Mouse (Mus musculus) A20 (cell line): ENCODE data around the gene Rpl23.

Experiments used
- DNase-seq: peaks from one replicate; pipeline ENCODE4 v3.0.0-alpha.2; 2011; ENCODE audit warnings: low read depth, low spot score

The Rpl23 gene

GRCm38 (mm10) chr11:97781832-97782563 lies at the start of gene Rpl23:
Gene Rpl23, minus strand, starts transcription at chr11:97782437.
- DNase-seq: peak; percentile 98

- no peak for DNase-seq
Measured at GRCm38 (mm10) chr11:97832001-97832400, 49.8 kb upstream of the Rpl23 start.

GRCm38 (mm10) chr11:97830501-97830900 lies 48.3 kb upstream of the Rpl23 start:
- DNase-seq: no peak

GRCm38 (mm10) chr11:97829913-97830476 lies 47.8 kb upstream of the Rpl23 start:
- DNase-seq: peak; percentile 38

- no peak for DNase-seq
Measured at GRCm38 (mm10) chr11:97829365-97829764, 47.1 kb upstream of the Rpl23 start.

- no peak for DNase-seq
Measured at GRCm38 (mm10) chr11:97827654-97828053, 45.4 kb upstream of the Rpl23 start.

- DNase-seq: no peak
Measured at GRCm38 (mm10) chr11:97826414-97826813, 44.2 kb upstream of the Rpl23 start.

GRCm38 (mm10) chr11:97825971-97826370 lies 43.7 kb upstream of the Rpl23 start:
- DNase-seq: no peak

- no peak for DNase-seq
Measured at GRCm38 (mm10) chr11:97825295-97825694, 43.1 kb upstream of the Rpl23 start.

GRCm38 (mm10) chr11:97824895-97825294 lies 42.7 kb upstream of the Rpl23 start:
- no peak for DNase-seq

GRCm38 (mm10) chr11:97824168-97824567 lies 41.9 kb upstream of the Rpl23 start:
- DNase-seq: no peak

- no peak for DNase-seq
Measured at GRCm38 (mm10) chr11:97822840-97823603, 40.8 kb upstream of the Rpl23 start.

- no peak for DNase-seq
Measured at GRCm38 (mm10) chr11:97821401-97822064, 39.3 kb upstream of the Rpl23 start.

- DNase-seq: no peak
Measured at GRCm38 (mm10) chr11:97820840-97821239, 38.6 kb upstream of the Rpl23 start.

- DNase-seq: no peak
Measured at GRCm38 (mm10) chr11:97819923-97820322, 37.7 kb upstream of the Rpl23 start.

GRCm38 (mm10) chr11:97819102-97819501 lies 36.9 kb upstream of the Rpl23 start:
- no peak for DNase-seq

- no peak for DNase-seq
Measured at GRCm38 (mm10) chr11:97818571-97818970, 36.3 kb upstream of the Rpl23 start.

- DNase-seq: no peak
Measured at GRCm38 (mm10) chr11:97818003-97818402, 35.8 kb upstream of the Rpl23 start.

GRCm38 (mm10) chr11:97817379-97817778 lies 35.1 kb upstream of the Rpl23 start:
- DNase-seq: no peak

GRCm38 (mm10) chr11:97816916-97817315 lies 34.7 kb upstream of the Rpl23 start:
- no peak for DNase-seq

GRCm38 (mm10) chr11:97816176-97816575 lies 33.9 kb upstream of the Rpl23 start:
- DNase-seq: no peak

GRCm38 (mm10) chr11:97815736-97816135 lies 33.5 kb upstream of the Rpl23 start:
- DNase-seq: no peak
